Mouse (Mus musculus) sigmoid colon, adult 10 weeks (tissue): ENCODE data around the gene Atf2. TPM values are rescaled to one million over a fixed set of nuclear protein-coding genes. Genes with fewer than 3 reads are reported as not detected.

Experiments
- polyA plus RNA-seq: library from polyadenylated mRNA; stranded (reverse); fragments of 350-450 nt; fragmentation: Illumina TruSeq; extraction: RNeasy Lipid Tissue Mini Kit (QIAGEN cat#74804); gene quantifications from one replicate; pipeline ENCODE4 v1.2.3, GENCODE M21; 2014; ENCODE audit warnings: low read depth, low replicate concordance

The Atf2 gene
- 118 TPM for polyA plus RNA-seq

DNA sequence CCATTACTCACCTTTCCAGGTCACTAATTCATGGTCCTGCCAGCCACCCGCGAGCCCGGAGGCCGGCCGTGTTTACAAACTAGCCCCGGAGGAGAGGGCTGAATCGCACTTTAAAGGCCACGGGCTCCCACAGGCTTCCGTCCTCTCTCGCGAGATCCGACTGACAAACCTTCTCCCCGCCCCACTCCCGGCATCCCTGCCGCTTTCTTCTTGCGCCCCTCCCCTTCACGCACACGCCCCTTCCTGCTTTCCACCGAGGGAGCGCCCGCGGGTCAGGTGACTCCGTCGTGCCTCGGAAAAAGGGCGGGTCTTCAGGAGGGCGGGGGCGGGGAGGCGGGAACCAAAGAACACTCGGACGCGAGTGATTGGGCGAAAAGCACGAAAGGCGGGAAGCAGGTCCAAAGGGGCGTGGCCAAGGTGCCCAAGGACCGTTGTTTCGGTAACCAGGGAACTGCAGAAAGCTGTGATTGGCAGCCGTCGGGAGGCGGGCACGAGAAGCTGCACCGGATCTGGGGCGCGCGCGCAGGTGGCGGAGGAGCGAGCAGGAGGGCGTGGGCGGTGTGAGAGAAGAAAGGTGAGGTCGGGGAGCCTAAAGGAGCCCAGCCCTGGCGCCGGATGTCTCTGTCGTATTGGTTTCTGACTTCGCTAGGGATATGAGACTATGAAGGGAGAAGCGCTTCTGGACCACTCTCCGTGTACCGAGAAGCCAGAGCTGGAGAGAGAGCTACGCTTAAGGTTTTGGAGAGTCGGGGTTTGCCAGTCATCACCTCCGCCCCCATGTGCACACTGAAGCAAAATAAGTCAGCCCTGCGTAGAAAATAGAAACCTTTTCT lies at the start of gene Atf2:
TSS of gene Atf2 (minus strand) at position 176 of the 833 bp plus-strand sequence.

DNA sequence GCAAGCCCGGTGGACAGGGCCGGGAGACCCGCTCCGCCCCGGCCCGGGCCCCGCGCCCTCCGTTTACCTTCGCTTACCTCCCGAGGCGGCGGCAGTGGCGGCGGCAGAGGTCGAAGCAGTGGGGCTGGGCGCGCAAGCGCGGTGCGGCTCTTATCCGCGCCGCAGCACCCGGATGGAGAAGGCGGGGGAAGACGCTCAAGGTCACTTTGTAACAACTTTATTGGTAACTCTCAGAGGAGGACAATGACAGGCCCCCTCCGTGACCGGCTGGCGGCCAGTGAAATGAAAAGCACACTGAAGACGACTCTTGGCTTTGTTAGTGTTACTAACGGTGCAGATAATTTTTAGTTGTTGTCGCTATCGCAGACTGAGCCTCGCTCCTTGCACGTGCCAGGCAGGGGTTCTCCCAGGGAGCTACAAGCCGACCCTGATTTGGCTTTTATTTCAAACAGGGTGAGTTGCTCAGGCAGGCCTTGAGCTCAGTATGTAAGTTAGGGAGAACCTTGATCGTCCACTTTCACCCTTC lies 18.8 kb upstream of the Atf2 start, which contains the start of gene Atp5g3:
TSS of gene Atp5g3 (minus strand) at position 152 of the 526 bp plus-strand sequence.

DNA sequence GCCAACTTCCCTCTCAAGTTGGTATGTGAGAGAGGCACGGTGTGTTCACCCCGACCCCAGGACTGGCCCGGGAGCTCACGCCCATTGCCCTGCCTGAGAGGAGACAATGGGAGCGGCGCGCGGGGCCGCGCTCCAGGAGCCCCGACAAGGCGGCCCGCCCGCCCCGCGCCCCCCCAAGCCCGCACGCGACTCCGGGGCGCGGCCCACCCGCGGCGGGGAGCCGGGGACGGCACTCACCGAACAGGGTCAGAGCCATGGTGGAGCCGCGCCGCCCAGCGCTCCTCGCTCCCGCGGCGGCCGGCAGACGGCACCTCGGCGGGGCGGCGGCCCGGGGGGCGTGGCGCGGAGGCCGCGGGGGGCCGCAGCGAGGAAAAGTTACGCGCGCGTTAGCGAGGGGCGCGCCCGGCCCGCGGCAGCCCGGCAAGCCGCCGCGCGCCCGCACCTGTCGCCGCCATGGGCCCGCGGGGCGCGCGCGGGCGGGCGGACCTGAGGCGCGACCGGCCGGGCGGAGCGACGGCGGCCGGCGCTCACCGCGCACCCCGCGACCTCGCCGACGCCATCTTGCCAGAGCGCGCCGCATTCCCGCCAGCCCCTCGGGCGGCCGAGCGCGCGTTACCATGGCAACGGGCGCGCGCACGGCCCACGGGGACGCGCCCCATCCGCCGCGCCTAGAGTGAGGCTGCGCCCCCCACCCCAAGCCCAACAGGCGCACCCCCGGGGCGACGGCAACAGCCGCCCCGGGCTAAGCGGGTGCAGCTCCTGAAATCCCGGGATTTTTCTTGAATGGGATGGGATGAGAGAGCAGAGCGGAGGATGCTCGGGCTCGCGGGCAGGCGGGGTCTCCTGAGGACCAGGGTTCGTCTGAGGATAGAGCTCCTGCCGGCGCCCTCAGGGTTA lies 117.4 kb downstream of the Atf2 start, which contains the start of gene Chn1:
TSS of gene Chn1 (minus strand) at position 561 of the 897 bp plus-strand sequence.

Other genes with a start within 250 kb of the Atf2 start
- 9.4 TPM for gene Chn1, start 117.3 kb downstream of the Atf2 start, polyA plus RNA-seq
- 892 TPM for gene Atp5g3, start 18.7 kb upstream of the Atf2 start, polyA plus RNA-seq